Mouse (Mus musculus) heart, embryonic 16.5 days (tissue): ENCODE measurements around the gene Epb41. TPM values are rescaled to one million over a fixed set of nuclear protein-coding genes. Genes with fewer than 3 reads are reported as not detected.
A peak's percentile ranks its signal among the peaks of the same experiment; 100 is the strongest.

Experiments
- ATAC-seq: fragments of 200-750 bp; cut with Nextera tagmentation; replicated peaks from 2 replicates; pipeline ENCODE4 v1.8.0; 2017; ENCODE audit warnings: moderate number of reproducible peaks; ENCODE audit not compliant: insufficient read depth, low FRiP score; ENCODE audit errors: extremely low read depth
- H3K27ac ChIP-seq: fragments of 300-500 bp; sonication (generic); 2 replicates; pipeline ENCODE4 v1.5.1; 2014; ENCODE audit warnings: mild to moderate bottlenecking, low read length, control low read depth, moderate library complexity
- H3K27me3 ChIP-seq: fragments of 300-500 bp; sonication (generic); 2 replicates; pipeline ENCODE4 v1.6.1; 2014; ENCODE audit warnings: low read length, mixed read lengths; ENCODE audit not compliant: control insufficient read depth, insufficient read depth
- H3K36me3 ChIP-seq: fragments of 300-500 bp; sonication (generic); 2 replicates; pipeline ENCODE4 v1.6.1; 2014; ENCODE audit not compliant: control insufficient read depth, insufficient read depth
- H3K4me1 ChIP-seq: fragments of 300-500 bp; sonication (generic); 2 replicates; pipeline ENCODE4 v1.6.1; 2014; ENCODE audit warnings: low read length, mixed read lengths; ENCODE audit not compliant: control insufficient read depth, insufficient read depth
- H3K4me2 ChIP-seq: fragments of 300-500 bp; sonication (generic); 2 replicates; pipeline ENCODE4 v1.6.1; 2014; ENCODE audit warnings: low read depth, mild to moderate bottlenecking, control low read depth, low read length
- H3K4me3 ChIP-seq: fragments of 300-500 bp; sonication (generic); 2 replicates; pipeline ENCODE4 v1.5.1; 2014; ENCODE audit warnings: mild to moderate bottlenecking, control low read depth, low read length
- H3K9ac ChIP-seq: fragments of 300-500 bp; sonication (generic); 2 replicates; pipeline ENCODE4 v1.6.1; 2014; ENCODE audit warnings: low read length, control low read depth
- H3K9me3 ChIP-seq: fragments of 300-500 bp; sonication (generic); replicated peaks from 2 replicates; pipeline ENCODE4 v1.6.1; 2016; ENCODE audit warnings: low read length; ENCODE audit not compliant: control insufficient read depth
- WGBS: fragments of 180-500 bp; shearing (Covaris S2); extraction: QIAGEN DNeasy Blood & Tissue Kit; methylation state at CpG from one replicate; pipeline ENCODE4 v1.1.7; 2014; 5-methylcytosine and 5-hydroxymethylcytosine counted together
- polyA plus RNA-seq: library from polyadenylated mRNA; unstranded; fragments of >200 nt; fragmentation: Nextera tagmentation; extraction: Ambion mirVana; gene quantifications from 2 replicates; pipeline ENCODE4 v1.2.1, GENCODE M21; 2015

Gene Epb41
- polyA plus RNA-seq, 1 experiment from 2014 or later = 67.4 TPM

DNA sequence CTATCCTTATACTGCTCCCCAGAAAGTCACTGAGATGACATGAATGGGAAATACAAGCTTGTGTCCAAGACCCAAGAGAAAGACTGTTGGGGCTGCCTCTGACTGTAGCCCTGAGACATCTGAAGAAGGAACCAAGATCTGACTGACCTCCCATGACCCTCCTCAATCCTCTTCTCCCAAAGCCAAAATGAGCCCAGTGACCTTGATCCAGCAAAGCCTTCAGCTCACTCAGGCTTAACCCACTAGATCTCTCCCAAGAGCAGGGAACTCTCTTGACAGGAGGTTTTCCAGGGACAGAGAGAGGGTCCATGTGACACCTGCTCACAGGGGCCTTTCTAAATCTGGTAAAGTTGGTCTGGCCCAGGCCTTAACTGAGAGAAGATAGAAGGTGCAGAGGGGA lies 17.8 kb downstream of the Epb41 start:
- Histone ChIP-seq H3K27ac (no peak overlapping the region; the same call in 1 of the 2 replicates), H3K4me1 (peaks cover 19% of the 10 kb centered on the region), H3K4me2 (no peak overlapping the region), H3K27me3 (no peaks in the 10 kb centered on the region), H3K36me3 (no peaks in the 10 kb centered on the region), H3K4me3 (no peak overlapping the region), H3K9ac (no peak overlapping the region), H3K9me3 (no peaks in the 10 kb centered on the region)
- no peak for ATAC-seq

DNA sequence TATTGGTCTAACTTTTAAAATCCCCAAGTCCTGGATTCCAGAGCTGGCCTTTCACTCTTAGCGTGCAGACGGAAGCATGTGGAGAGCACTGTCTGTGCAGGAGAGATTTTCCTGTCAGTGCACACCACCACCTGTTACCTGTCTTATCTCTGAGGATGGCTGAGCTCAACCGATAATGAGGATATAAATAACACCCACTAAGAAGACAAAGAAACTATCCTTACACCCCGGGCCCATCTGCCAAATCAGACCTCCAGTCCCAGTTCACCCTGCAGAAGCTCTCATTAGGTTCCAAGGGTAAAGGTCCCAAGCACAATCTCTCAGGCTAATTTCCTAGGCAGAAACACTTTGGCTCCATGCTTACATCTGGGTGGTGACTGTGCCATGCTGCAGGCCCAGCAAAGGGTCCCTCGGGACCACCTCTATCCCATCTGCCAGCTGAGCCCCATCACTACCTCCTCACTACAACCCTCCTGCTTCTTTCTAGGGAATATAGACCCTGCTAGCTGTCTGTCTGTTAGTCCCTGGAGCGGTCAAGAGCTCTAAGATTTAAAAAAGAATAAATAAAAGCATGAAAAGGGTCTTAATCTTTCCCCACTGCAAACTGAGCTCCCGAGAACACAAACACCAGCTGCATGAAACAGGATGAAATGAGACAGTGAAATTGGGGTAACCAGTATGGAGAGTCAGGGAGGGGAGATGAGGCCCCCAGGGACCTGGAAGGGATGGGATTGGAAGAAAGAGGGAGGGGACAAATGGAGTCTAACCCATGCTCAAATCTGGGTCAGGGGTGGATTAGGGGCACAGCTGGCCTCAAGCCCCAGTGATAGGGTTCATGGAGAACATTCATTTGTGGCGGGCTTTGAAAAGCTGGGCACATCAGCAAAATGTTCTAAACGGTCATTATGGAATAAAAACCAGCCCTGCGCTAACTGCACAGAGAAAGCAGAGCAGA lies 23.5 kb downstream of the Epb41 start:
- Histone ChIP-seq H3K4me2 (no peak overlapping the region), H3K9ac (no peak overlapping the region), H3K27me3 (no peaks in the 10 kb centered on the region), H3K4me3 (no peak overlapping the region), H3K9me3 (no peaks in the 10 kb centered on the region), H3K36me3 (no peaks in the 10 kb centered on the region), H3K27ac (no peak overlapping the region), H3K4me1 (peaks cover 16% of the 10 kb centered on the region)
- WGBS = 67% methylated on average over 10 of the region's 10 CpGs
- no peak for ATAC-seq

DNA sequence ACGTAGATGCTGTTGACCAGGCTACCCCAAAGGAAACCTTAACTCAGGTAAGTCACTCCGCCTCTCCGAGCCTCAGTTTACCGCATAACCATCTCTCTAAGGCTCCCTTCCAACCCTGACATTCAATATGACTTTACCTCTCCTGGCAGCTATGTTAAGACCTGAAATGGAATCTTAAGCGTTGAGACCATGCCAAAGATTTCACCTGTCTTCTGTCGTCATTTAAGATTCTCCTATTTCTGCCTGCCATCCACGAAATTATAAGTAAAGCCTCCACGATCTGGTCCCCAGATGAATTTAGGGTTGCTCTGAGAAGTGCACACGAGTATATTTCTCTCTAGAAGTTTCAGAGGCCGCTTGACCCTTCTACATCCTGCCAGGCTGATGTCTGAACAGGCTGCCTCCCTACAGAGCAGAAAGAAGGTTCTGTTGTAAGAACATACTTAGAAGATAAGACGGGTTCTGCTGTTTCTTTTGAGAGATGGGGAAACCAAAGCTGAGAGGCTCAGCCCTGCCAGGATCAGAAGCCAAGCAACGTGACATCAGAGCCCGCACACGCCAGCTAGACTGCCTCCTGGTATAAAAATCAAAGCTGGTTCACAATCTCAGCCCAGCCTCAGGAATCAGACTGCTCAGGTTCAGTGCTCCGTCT lies 25.4 kb downstream of the Epb41 start:
- 14% methylated on average over 14 of the region's 15 CpGs for WGBS

DNA sequence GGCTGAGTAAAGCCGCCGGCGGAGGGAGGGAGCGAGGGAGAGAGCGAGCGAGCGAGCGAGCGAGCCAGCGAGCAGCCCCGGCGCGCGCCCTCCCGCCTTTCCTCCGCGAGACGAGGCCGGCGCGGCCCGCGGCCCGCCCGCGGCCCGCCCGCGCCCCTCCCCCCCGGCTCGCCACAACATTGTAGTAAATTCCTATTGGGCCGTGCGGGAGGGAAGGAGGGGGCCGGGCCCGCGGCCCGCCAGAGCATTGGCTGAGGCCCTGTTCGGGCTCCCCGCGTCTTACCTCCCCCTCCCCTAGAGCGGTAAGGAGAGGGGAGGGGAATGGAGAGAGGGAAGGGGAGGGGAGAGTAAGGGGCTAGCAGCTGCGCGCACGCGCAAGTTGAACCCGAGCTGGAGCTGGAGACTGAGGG lies 26.1 kb downstream of the Epb41 start:
- Histone ChIP-seq H3K4me3 (peak overlapping the region; percentile 92), H3K27me3 (no peaks in the 10 kb centered on the region), H3K36me3 (no peaks in the 10 kb centered on the region), H3K4me1 (peaks cover 18% of the 10 kb centered on the region), H3K27ac (peak overlapping the region; percentile 76), H3K9me3 (no peaks in the 10 kb centered on the region), H3K9ac (peak overlapping the region; percentile 93), H3K4me2 (peak overlapping the region; percentile 99)
- peak; percentile 98 for ATAC-seq
- 0% methylated on average over 31 of the region's 46 CpGs for WGBS

More for the DNA sequence above, 25.4 kb downstream of the Epb41 start:
- Histone ChIP-seq H3K9me3 (no peaks in the 10 kb centered on the region), H3K27me3 (no peaks in the 10 kb centered on the region), H3K4me1 (peaks cover 16% of the 10 kb centered on the region), H3K27ac (peak overlapping the region; percentile 61), H3K4me3 (peak overlapping the region; percentile 92), H3K36me3 (no peaks in the 10 kb centered on the region), H3K9ac (peak overlapping the region; percentile 50), H3K4me2 (peak overlapping the region; percentile 99)
- ATAC-seq = no peak

DNA sequence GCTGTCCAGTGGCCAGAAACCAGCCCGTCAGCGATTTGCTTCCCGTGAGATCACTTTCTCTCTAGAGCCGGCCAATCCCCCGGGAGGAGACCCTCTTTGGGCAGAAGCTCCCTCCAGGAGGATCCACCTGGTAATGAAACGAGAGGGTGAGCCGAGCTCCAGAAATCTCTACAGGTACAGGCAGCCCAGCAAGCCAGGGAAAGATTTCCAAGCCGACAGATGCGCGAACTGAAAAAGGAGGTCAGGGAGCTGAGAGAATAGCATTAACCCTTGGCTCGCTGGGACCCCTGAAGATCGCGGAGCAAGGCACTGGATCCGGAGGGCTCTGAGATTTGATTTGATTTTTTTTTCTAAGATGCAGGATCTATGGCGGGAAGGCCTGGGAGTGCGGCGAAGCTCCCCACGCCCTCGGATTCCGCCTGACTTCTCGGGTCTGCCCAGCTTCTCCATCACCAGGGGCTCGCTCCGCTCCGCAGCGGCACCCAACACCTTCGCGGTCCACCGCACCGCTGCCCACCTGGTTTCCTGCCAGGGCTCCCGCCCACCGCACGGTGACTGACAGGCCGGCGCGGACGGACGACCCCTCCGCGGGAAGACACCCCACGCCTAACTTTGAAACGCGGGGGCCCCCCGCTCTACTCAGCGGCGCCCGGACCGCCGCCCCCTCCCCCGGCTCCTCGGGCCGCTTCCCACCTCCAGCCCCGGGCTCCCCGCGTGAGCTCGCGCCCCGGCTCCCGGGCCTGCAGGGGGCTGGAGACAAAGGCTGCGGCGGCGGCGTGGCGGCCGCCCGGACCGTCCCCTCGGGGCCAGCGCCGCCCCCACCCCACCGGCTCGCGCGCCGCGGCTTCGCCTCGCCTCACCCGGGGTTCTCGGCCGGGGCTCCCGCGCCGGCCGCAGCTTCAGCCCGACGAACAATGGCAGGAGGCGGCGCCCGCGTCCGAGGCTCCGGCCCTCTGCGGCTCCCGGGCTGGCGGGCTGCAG lies 26.8 kb downstream of the Epb41 start:
- peak overlapping the region; percentile 92 for H3K4me3 ChIP-seq
- peak overlapping the region; percentile 93 for H3K9ac ChIP-seq
- no peaks in the 10 kb centered on the region for H3K27me3 ChIP-seq
- H3K36me3 ChIP-seq = no peaks in the 10 kb centered on the region
- ATAC-seq = peak; percentile 33; the same call in 1 of the 2 replicates
- H3K4me1 ChIP-seq = peaks cover 24% of the 10 kb centered on the region
- H3K27ac ChIP-seq = peak overlapping the region; percentile 76
- 1% methylated on average over 85 of the region's 95 CpGs for WGBS
- H3K4me2 ChIP-seq = peak overlapping the region; percentile 99
- no peaks in the 10 kb centered on the region for H3K9me3 ChIP-seq

DNA sequence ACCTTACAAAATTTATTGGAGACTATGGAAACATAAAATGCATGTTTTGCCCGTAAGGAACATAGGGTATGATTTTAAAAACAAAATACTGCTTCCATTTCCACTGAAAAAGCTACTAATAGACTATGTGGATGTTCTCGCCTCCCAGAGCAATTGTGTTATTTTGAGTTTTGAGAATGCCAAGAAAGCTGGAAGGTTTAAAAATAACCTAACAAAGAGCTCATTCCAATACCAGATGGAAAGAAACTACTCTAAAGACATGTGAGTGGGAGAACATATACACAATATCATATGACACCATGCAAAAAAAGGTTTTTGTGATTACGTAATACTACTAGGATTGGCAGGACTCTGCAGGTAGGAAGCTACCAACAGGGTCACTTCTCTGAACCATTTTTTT lies 31.4 kb downstream of the Epb41 start:
- no peaks in the 10 kb centered on the region for H3K27me3 ChIP-seq
- H3K36me3 ChIP-seq = no peaks in the 10 kb centered on the region
- H3K4me2 ChIP-seq = peak overlapping the region; percentile 7; the same call in 1 of the 2 replicates
- H3K9ac ChIP-seq = no peak overlapping the region
- H3K27ac ChIP-seq = no peak overlapping the region
- peaks cover 13% of the 10 kb centered on the region for H3K4me1 ChIP-seq
- WGBS = 65% methylated on average over 3 of the region's 3 CpGs
- H3K9me3 ChIP-seq = no peaks in the 10 kb centered on the region
- no peak overlapping the region for H3K4me3 ChIP-seq
- ATAC-seq = no peak

DNA sequence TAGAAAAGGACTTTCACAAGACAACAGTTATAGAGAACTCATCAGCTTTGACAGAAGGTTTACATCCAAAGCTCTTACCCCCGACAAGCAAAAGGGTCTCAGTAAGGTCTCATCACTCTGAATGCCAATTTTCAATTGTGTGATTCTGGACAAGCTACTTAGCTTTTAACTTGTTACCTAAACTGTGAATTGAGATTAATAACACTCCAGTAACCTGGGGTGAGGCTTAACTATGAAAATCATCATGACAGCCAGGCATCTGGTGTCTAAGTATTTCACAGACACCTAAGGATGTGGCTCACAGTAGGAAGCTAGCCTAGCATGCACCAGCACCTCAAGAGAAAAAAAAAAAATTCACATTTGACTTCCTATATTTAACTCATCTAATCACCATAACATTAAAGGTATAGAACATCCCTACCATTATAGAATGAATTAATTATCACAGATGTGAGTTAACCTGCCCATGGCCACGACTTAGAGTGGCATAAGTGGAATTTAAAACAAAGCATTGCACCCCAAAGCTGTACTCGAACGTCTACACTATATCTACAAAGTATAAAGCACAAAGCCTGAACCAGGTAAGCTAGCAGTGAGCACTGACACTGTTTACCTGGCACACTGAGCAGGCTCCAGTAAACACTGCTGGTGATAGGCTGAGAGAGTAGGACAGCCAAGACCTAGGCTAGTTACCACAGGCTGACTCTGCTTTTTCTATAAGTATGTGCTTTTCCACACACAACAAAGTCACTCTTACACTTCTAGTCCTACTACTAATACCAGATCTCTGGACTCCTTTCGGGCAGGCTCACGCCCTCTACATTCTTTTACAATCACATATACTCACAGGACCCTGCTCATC lies 33.4 kb downstream of the Epb41 start:
- no peak for ATAC-seq
- H3K4me1 ChIP-seq = peaks cover 21% of the 10 kb centered on the region
- 77% methylated on average over 6 of the region's 6 CpGs for WGBS

More for the DNA sequence above, 33.4 kb downstream of the Epb41 start:
- H3K27me3 ChIP-seq = no peaks in the 10 kb centered on the region
- no peak overlapping the region for H3K9ac ChIP-seq
- H3K4me3 ChIP-seq = no peak overlapping the region
- no peaks in the 10 kb centered on the region for H3K36me3 ChIP-seq
- no peaks in the 10 kb centered on the region for H3K9me3 ChIP-seq
- no peak overlapping the region for H3K4me2 ChIP-seq
- no peak overlapping the region for H3K27ac ChIP-seq
